8 mouse cellular contexts compared by ENCODE assay signal in genomic region chr17:32320597-32321389, GRCm38 (mm10). TPM values are rescaled to one million over a fixed set of nuclear protein-coding genes. Genes with fewer than 3 reads are reported as not detected.
DNase-seq lines count a peak whose midpoint lies in the region; ATAC-seq lines count a peak whose summit lies in the region.

Gene Akap8 (minus strand): TSS chr17:32321238.

- peak; percentile 90 to 92 for DNase-seq in adrenal gland, adult 18-20 months (ENCODE audit: low spot score in 2 of 2)
- DNase-seq in embryo, embryonic 11 days = peak; percentile 99
- DNase-seq in gastrocnemius, postnatal 25 days = peak; percentile 98
- DNase-seq in intestine, embryonic 14.5 days (ENCODE audit: low spot score) = peak; percentile 94
- peak; percentile 99 to 100 for DNase-seq in left cerebral cortex, postnatal 14 days (ENCODE audit: low spot score in 2 of 2)
- peak; percentile 99 for DNase-seq in mesoderm, embryonic 11.5 days (ENCODE audit: low read depth, low spot score)
- peak; percentile 100 for DNase-seq in right cerebral cortex, postnatal 36 days (ENCODE audit: low spot score in 2 of 2)
- peak; percentile 98 for DNase-seq in yolk sac, embryonic 10.5 days (ENCODE audit: low spot score)

- H3K9me3 ChIP-seq in intestine, embryonic 14.5 days (ENCODE audit: control insufficient read depth, low read length) = no peaks in the 10 kb centered on the region

- intact Hi-C loops in left cerebral cortex, postnatal 14 days (cut with DNase I) = no loop called here

- peaks cover 4% of the 10 kb centered on the region; the same call in 1 of the 2 replicates for H3K4me1 ChIP-seq in intestine, embryonic 14.5 days (replicated peaks; ENCODE audit: control insufficient read depth, insufficient read depth, low read length)

- ATAC-seq in intestine, embryonic 14.5 days (replicated peaks; ENCODE audit: low FRiP score, low TSS enrichment, low read depth) = peak; percentile 97

- WGBS in intestine, embryonic 14.5 days = under 1% methylated on average over 80 of the region's 83 CpGs

- peak within 1 kb of the TSS; percentile 92 for H3K4me3 ChIP-seq in intestine, embryonic 14.5 days (ENCODE audit: low read depth, low read length)

- H3K36me3 ChIP-seq in intestine, embryonic 14.5 days (ENCODE audit: control insufficient read depth, insufficient read depth, low read length) = peaks cover 42% of the 10 kb centered on the region

- peak within 1 kb of the TSS; percentile 97 for H3K27ac ChIP-seq in intestine, embryonic 14.5 days (ENCODE audit: low read depth)

- peak within 1 kb of the TSS; percentile 94 for H3K9ac ChIP-seq in intestine, embryonic 14.5 days (ENCODE audit: low read length)

- H3K4me2 ChIP-seq in intestine, embryonic 14.5 days (ENCODE audit: low read length) = peak within 1 kb of the TSS; percentile 78

- H3K27me3 ChIP-seq in intestine, embryonic 14.5 days (replicated peaks; ENCODE audit: control insufficient read depth, insufficient read depth, low read length) = no peaks in the 10 kb centered on the region

RNA-seq across cellular contexts. Expression of gene Akap8, which starts in this region (rescaled TPM):
- 10 to 100 TPM; 73.4 to 87.9 TPM for total RNA-seq in adrenal gland, adult 18-20 months (2021)
- total RNA-seq in gastrocnemius, postnatal 25 days (2021) = 10 to 100 TPM; 28.2 to 37.0 TPM
- polyA plus RNA-seq in intestine, embryonic 14.5 days (2014; fragmentation: Nextera tagmentation; extraction: Ambion mirVana) = 51.8 and 57.2 TPM in 2 replicates
- 10 to 100 TPM; 75.3 to 84.7 TPM for total RNA-seq in left cerebral cortex, postnatal 14 days (2021)

Comparison
In these comparisons a context has a peak if more than half of its experiments do, and no peak if none do; other contexts are left out.
1. Peak in every context shown above with its lines: DNase-seq, ATAC-seq, H3K4me3 ChIP-seq and H3K27ac ChIP-seq.